Mouse (Mus musculus) stomach, postnatal 0 days (tissue): ENCODE results near the gene Mei1. TPM values are rescaled to one million over a fixed set of nuclear protein-coding genes. Genes with fewer than 3 reads are reported as not detected.
A peak's percentile ranks its signal among the peaks of the same experiment; 100 is the strongest.

Experiments
- ATAC-seq: fragments of 200-750 bp; cut with Nextera tagmentation; 2 replicates; pipeline ENCODE4 v1.8.0; 2017; ENCODE audit not compliant: low FRiP score, low TSS enrichment
- DNase-seq: peaks from one replicate; pipeline ENCODE4 v3.0.0-alpha.2; 2016; ENCODE audit warnings: low spot score
- H3K27ac ChIP-seq: fragments of 300-500 bp; sonication (generic); replicated peaks from 2 replicates; pipeline ENCODE4 v1.5.1; 2014; ENCODE audit warnings: mild to moderate bottlenecking, control low read depth
- H3K27me3 ChIP-seq: fragments of 300-500 bp; sonication (generic); 2 replicates; pipeline ENCODE4 v1.6.1; 2014; ENCODE audit warnings: low read length; ENCODE audit not compliant: control insufficient read depth, insufficient read depth
- H3K36me3 ChIP-seq: fragments of 300-500 bp; sonication (generic); 2 replicates; pipeline ENCODE4 v1.6.1; 2014; ENCODE audit warnings: low read length, mixed read lengths; ENCODE audit not compliant: control insufficient read depth, insufficient read depth
- H3K4me1 ChIP-seq: fragments of 300-500 bp; sonication (generic); replicated peaks from 2 replicates; pipeline ENCODE4 v1.6.1; 2014; ENCODE audit warnings: antibody characterized with exemption; ENCODE audit not compliant: control insufficient read depth, insufficient read depth
- H3K4me2 ChIP-seq: fragments of 300-500 bp; sonication (generic); replicated peaks from 2 replicates; pipeline ENCODE4 v1.6.1; 2014; ENCODE audit warnings: low read depth, mild to moderate bottlenecking, control low read depth, moderate library complexity
- H3K4me3 ChIP-seq: fragments of 300-500 bp; sonication (generic); 2 replicates; pipeline ENCODE4 v1.5.1; 2014; ENCODE audit warnings: low read depth, low read length, control low read depth
- H3K9ac ChIP-seq: fragments of 300-500 bp; sonication (generic); 2 replicates; pipeline ENCODE4 v1.6.1; 2014; ENCODE audit warnings: mild to moderate bottlenecking, low read length, control low read depth, mixed read lengths
- H3K9me3 ChIP-seq: fragments of 300-500 bp; sonication (generic); 2 replicates; pipeline ENCODE4 v1.6.1; 2016; ENCODE audit warnings: low read length; ENCODE audit not compliant: control insufficient read depth
- CTCF ChIP-seq: IDR thresholded peaks from 2 replicates; pipeline ENCODE4 v1.5.1; 2016; ENCODE audit warnings: antibody characterized with exemption, low read depth, mild to moderate bottlenecking, moderate library complexity
- EP300 ChIP-seq: optimal IDR thresholded peaks from 2 replicates; pipeline ENCODE3; 2016; ENCODE audit warnings: antibody characterized with exemption
- WGBS: fragments of 180-500 bp; shearing (Covaris S2); extraction: QIAGEN DNeasy Blood & Tissue Kit; methylation state at CpG from one replicate; pipeline ENCODE4 v1.1.7; 2014; 5-methylcytosine and 5-hydroxymethylcytosine counted together
- polyA plus RNA-seq: library from polyadenylated mRNA; unstranded; fragments of >200 nt; fragmentation: Nextera tagmentation; extraction: Ambion mirVana; gene quantifications from 2 replicates; pipeline ENCODE4 v1.2.1, GENCODE M21; 2015

The Mei1 gene
- polyA plus RNA-seq, 1 experiment from 2014 or later: 0.02 TPM

- H3K4me2 ChIP-seq: no peak within 1 kb of the TSS
- H3K36me3 ChIP-seq: peaks cover 9% of the 10 kb centered on the region
- 89% methylated on average over 4 of the region's 4 CpGs for WGBS
- H3K27me3 ChIP-seq: no peaks in the 10 kb centered on the region
- ATAC-seq (no peak), DNase-seq (no peak)
- no peak within 1 kb of the TSS for H3K9ac ChIP-seq
- no peaks in the 10 kb centered on the region for H3K9me3 ChIP-seq
- H3K4me1 ChIP-seq: no peaks in the 10 kb centered on the region
- no peak for TF ChIP-seq CTCF
- TF ChIP-seq EP300: no peak
- H3K4me3 ChIP-seq: no peak within 1 kb of the TSS
- H3K27ac ChIP-seq: no peak within 1 kb of the TSS
These were observed 36.0 kb upstream of the Mei1 start, which contains the start of gene Desi1 for GRCm38 (mm10) chr15:82033762-82034161. Gene Desi1, minus strand, starts transcription at chr15:82033862.

- Histone ChIP-seq H3K36me3 (peaks cover 12% of the 10 kb centered on the region), H3K9me3 (no peaks in the 10 kb centered on the region), H3K9ac (no peak overlapping the region), H3K4me2 (no peak overlapping the region), H3K27ac (no peak overlapping the region), H3K27me3 (no peaks in the 10 kb centered on the region), H3K4me3 (no peak overlapping the region), H3K4me1 (no peaks in the 10 kb centered on the region)
- DNase-seq (no peak), ATAC-seq (peak; percentile 27; the same call in 1 of the 2 replicates)
- whole genome bisulfite sequencing: 79% methylated on average over 12 of the region's 12 CpGs
- peak; percentile 62 for TF ChIP-seq CTCF
- TF ChIP-seq EP300: no peak
These were observed 33.7 kb upstream of the Mei1 start for GRCm38 (mm10) chr15:82035904-82036689.

- Histone ChIP-seq H3K9ac (no peak overlapping the region), H3K36me3 (peaks cover 18% of the 10 kb centered on the region), H3K4me1 (no peaks in the 10 kb centered on the region), H3K4me3 (no peak overlapping the region), H3K27me3 (no peaks in the 10 kb centered on the region), H3K9me3 (no peaks in the 10 kb centered on the region), H3K4me2 (no peak overlapping the region), H3K27ac (no peak overlapping the region)
- 88% methylated on average over 1 of the region's 1 CpGs for WGBS
- ATAC-seq: peak; percentile 56; the same call in 1 of the 2 replicates
- TF ChIP-seq EP300 (no peak), CTCF (peak; percentile 87)
- peak; percentile 46 for DNase-seq
These were observed 29.1 kb upstream of the Mei1 start for GRCm38 (mm10) chr15:82040650-82041049.

GRCm38 (mm10) chr15:82044166-82044784 is 25.5 kb upstream of the Mei1 start:
- DNase-seq: no peak
- ATAC-seq: no peak
- no peak overlapping the region for H3K27ac ChIP-seq
- no peak overlapping the region for H3K9ac ChIP-seq
- no peak overlapping the region for H3K4me2 ChIP-seq
- WGBS: 95% methylated on average over 7 of the region's 7 CpGs
- 0 out of 2 replicates have a peak, but pooled peaks cover 5% of the 10 kb centered on the region for H3K4me1 ChIP-seq
- peaks cover 10% of the 10 kb centered on the region; the same call in 1 of the 2 replicates for H3K36me3 ChIP-seq
- H3K4me3 ChIP-seq: no peak overlapping the region
- TF ChIP-seq CTCF: peak; percentile 60
- TF ChIP-seq EP300: no peak
- no peaks in the 10 kb centered on the region for H3K27me3 ChIP-seq
- H3K9me3 ChIP-seq: no peaks in the 10 kb centered on the region

GRCm38 (mm10) chr15:82046246-82046891 is 23.4 kb upstream of the Mei1 start:
- Histone ChIP-seq H3K27ac (peak overlapping the region; percentile 92; the same call in 1 of the 2 replicates), H3K4me2 (peak overlapping the region; percentile 94), H3K36me3 (peaks cover 6% of the 10 kb centered on the region; the same call in 1 of the 2 replicates), H3K4me3 (peak overlapping the region; percentile 98), H3K9ac (peak overlapping the region; percentile 96), H3K27me3 (no peaks in the 10 kb centered on the region), H3K4me1 (0 out of 2 replicates have a peak, but pooled peaks cover 5% of the 10 kb centered on the region), H3K9me3 (no peaks in the 10 kb centered on the region)
- peak; percentile 34 for DNase-seq
- ATAC-seq: peak; percentile 30
- WGBS: 2% methylated on average over 26 of the region's 26 CpGs
- TF ChIP-seq CTCF (no peak), EP300 (no peak)
